Mouse (Mus musculus) G1E (cell line): Measurements from ENCODE around the gene Agpat1.

Experiments used
- CTCF ChIP-seq: IDR thresholded peaks from 2 replicates; pipeline ENCODE4 v1.5.1; 2012; ENCODE audit warnings: low read depth, low read length, inconsistent platforms, mixed read lengths
- GATA1 ChIP-seq: IDR thresholded peaks from 2 replicates; pipeline ENCODE4 v1.6.1; 2012; ENCODE audit warnings: borderline replicate concordance, low read length, inconsistent platforms, mixed read lengths
- GATA2 ChIP-seq: IDR thresholded peaks from 2 replicates; pipeline ENCODE4 v1.6.1; 2012; ENCODE audit warnings: low read depth, low read length, inconsistent platforms, borderline replicate concordance
- POLR2AphosphoS5 ChIP-seq: IDR thresholded peaks from 2 replicates; pipeline ENCODE4 v1.6.1; 2012; ENCODE audit warnings: low read depth, low read length, inconsistent platforms; ENCODE audit not compliant: insufficient replicate concordance
- TAL1 ChIP-seq: conservative IDR thresholded peaks from 2 replicates; pipeline ENCODE4 v1.6.1; 2012; ENCODE audit warnings: low read depth, low read length, inconsistent platforms, mixed read lengths

DNA sequence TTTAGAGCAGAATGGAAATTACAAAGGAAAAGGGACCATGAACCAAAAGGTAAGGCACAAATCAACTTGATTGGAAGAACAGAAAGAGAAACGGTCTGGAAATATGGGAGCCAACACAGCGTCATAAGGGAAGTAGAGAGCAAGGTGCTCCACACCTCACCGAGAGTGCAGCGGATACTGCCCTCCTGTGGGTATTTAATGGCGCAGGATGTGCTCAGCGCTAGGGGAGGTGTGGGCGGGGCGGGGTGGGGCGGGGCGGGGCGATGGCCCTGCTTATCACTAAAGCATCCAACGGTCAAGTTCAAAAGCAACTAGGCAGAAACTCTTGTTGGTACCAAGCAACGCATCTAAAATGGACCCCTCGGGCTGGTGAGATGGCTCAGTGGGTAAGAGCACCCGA, 44.2 kb upstream of the Agpat1 start:
- TF ChIP-seq CTCF = no peak
- no peak for TF ChIP-seq GATA1
- TF ChIP-seq POLR2AphosphoS5 = no peak
- TF ChIP-seq TAL1 = no peak
- no peak for TF ChIP-seq GATA2
